Mouse (Mus musculus): ENCODE data around the gene Panx1. TPM values are rescaled to one million over a fixed set of nuclear protein-coding genes. Genes with fewer than 3 reads are reported as not detected.

Gene Panx1
- polyA plus RNA-seq, 1 experiment from 2014 or later = 20.5 TPM

GRCm38 (mm10) chr9:15015223-15015956 is 29.9 kb downstream of the Panx1 start:
- H3K27me3 ChIP-seq (ENCODE audit: control insufficient read depth, insufficient read depth, low read length) = 0 out of 2 replicates have a peak, but pooled peaks cover 5% of the 10 kb centered on the region
- ATAC-seq (replicated peaks; ENCODE audit: extremely low read depth, insufficient read depth, low FRiP score) = no peak
- no peaks in the 10 kb centered on the region for H3K9me3 ChIP-seq (replicated peaks; ENCODE audit: control insufficient read depth, low read length)
- no peak overlapping the region for H3K27ac ChIP-seq (ENCODE audit: low read length)
- no peak overlapping the region for H3K9ac ChIP-seq (ENCODE audit: low read length)
- 56% methylated on average over 7 of the region's 7 CpGs for WGBS
- H3K4me2 ChIP-seq (ENCODE audit: low read depth, low read length) = no peak overlapping the region
- no peaks in the 10 kb centered on the region for H3K4me1 ChIP-seq (ENCODE audit: control insufficient read depth, insufficient read depth, low read length)
- H3K36me3 ChIP-seq (ENCODE audit: control insufficient read depth, insufficient read depth) = no peaks in the 10 kb centered on the region
- H3K4me3 ChIP-seq (ENCODE audit: low read length) = no peak overlapping the region

GRCm38 (mm10) chr9:15007566-15007965 is 37.7 kb downstream of the Panx1 start:
- no peaks in the 10 kb centered on the region; the same call in 1 of the 2 replicates for H3K4me1 ChIP-seq (ENCODE audit: control insufficient read depth, insufficient read depth, low read length)
- H3K4me3 ChIP-seq (ENCODE audit: low read length) = no peak overlapping the region
- peaks cover 6% of the 10 kb centered on the region; the same call in 1 of the 2 replicates for H3K36me3 ChIP-seq (ENCODE audit: control insufficient read depth, insufficient read depth)
- ATAC-seq (replicated peaks; ENCODE audit: extremely low read depth, insufficient read depth, low FRiP score) = no peak
- no peak overlapping the region for H3K9ac ChIP-seq (ENCODE audit: low read length)
- WGBS = 75% methylated on average over 14 of the region's 14 CpGs
- H3K27me3 ChIP-seq (ENCODE audit: control insufficient read depth, insufficient read depth, low read length) = peaks cover 8% of the 10 kb centered on the region
- no peak overlapping the region for H3K4me2 ChIP-seq (ENCODE audit: low read depth, low read length)
- no peak overlapping the region for H3K27ac ChIP-seq (ENCODE audit: low read length)
- no peaks in the 10 kb centered on the region for H3K9me3 ChIP-seq (replicated peaks; ENCODE audit: control insufficient read depth, low read length)

GRCm38 (mm10) chr9:15004298-15004685 is 41.0 kb downstream of the Panx1 start:
- peaks cover 4% of the 10 kb centered on the region for H3K27me3 ChIP-seq (ENCODE audit: control insufficient read depth, insufficient read depth, low read length)
- H3K4me3 ChIP-seq (ENCODE audit: low read length) = no peak overlapping the region
- no peaks in the 10 kb centered on the region; the same call in 1 of the 2 replicates for H3K4me1 ChIP-seq (ENCODE audit: control insufficient read depth, insufficient read depth, low read length)
- H3K4me2 ChIP-seq (ENCODE audit: low read depth, low read length) = no peak overlapping the region
- H3K27ac ChIP-seq (ENCODE audit: low read length) = no peak overlapping the region
- peaks cover 4% of the 10 kb centered on the region; the same call in 1 of the 2 replicates for H3K36me3 ChIP-seq (ENCODE audit: control insufficient read depth, insufficient read depth)
- H3K9ac ChIP-seq (ENCODE audit: low read length) = no peak overlapping the region
- ATAC-seq (replicated peaks; ENCODE audit: extremely low read depth, insufficient read depth, low FRiP score) = no peak
- 62% methylated on average over 9 of the region's 9 CpGs for WGBS
- no peaks in the 10 kb centered on the region for H3K9me3 ChIP-seq (replicated peaks; ENCODE audit: control insufficient read depth, low read length)

- Histone ChIP-seq H3K4me1 (ENCODE audit: control insufficient read depth, insufficient read depth, low read length) (no peaks in the 10 kb centered on the region; the same call in 1 of the 2 replicates), H3K4me3 (ENCODE audit: low read length) (no peak overlapping the region), H3K36me3 (ENCODE audit: control insufficient read depth, insufficient read depth) (peaks cover 4% of the 10 kb centered on the region; the same call in 1 of the 2 replicates), H3K27me3 (ENCODE audit: control insufficient read depth, insufficient read depth, low read length) (peaks cover 4% of the 10 kb centered on the region; the same call in 1 of the 2 replicates), H3K9ac (ENCODE audit: low read length) (no peak overlapping the region), H3K27ac (ENCODE audit: low read length) (no peak overlapping the region), H3K4me2 (ENCODE audit: low read depth, low read length) (no peak overlapping the region), H3K9me3 (replicated peaks; ENCODE audit: control insufficient read depth, low read length) (no peaks in the 10 kb centered on the region)
- WGBS = 60% methylated on average over 10 of the region's 10 CpGs
- no peak for ATAC-seq (replicated peaks; ENCODE audit: extremely low read depth, insufficient read depth, low FRiP score)
Measured at GRCm38 (mm10) chr9:15003676-15004297, 41.5 kb downstream of the Panx1 start.

GRCm38 (mm10) chr9:15002995-15003613 is 42.2 kb downstream of the Panx1 start:
- Histone ChIP-seq H3K4me2 (ENCODE audit: low read depth, low read length) (no peak overlapping the region), H3K9ac (ENCODE audit: low read length) (no peak overlapping the region), H3K36me3 (ENCODE audit: control insufficient read depth, insufficient read depth) (peaks cover 4% of the 10 kb centered on the region; the same call in 1 of the 2 replicates), H3K4me3 (ENCODE audit: low read length) (no peak overlapping the region), H3K27me3 (ENCODE audit: control insufficient read depth, insufficient read depth, low read length) (peaks cover 4% of the 10 kb centered on the region; the same call in 1 of the 2 replicates), H3K27ac (ENCODE audit: low read length) (no peak overlapping the region), H3K9me3 (replicated peaks; ENCODE audit: control insufficient read depth, low read length) (no peaks in the 10 kb centered on the region), H3K4me1 (ENCODE audit: control insufficient read depth, insufficient read depth, low read length) (no peaks in the 10 kb centered on the region; the same call in 1 of the 2 replicates)
- WGBS = 66% methylated on average over 6 of the region's 6 CpGs
- ATAC-seq (replicated peaks; ENCODE audit: extremely low read depth, insufficient read depth, low FRiP score) = 0 out of 2 replicates have a peak, but pooled peaks have one; percentile 14

GRCm38 (mm10) chr9:14998790-14999189 is 46.5 kb downstream of the Panx1 start:
- H3K27ac ChIP-seq (ENCODE audit: low read length) = no peak overlapping the region
- H3K4me1 ChIP-seq (ENCODE audit: control insufficient read depth, insufficient read depth, low read length) = no peaks in the 10 kb centered on the region; the same call in 1 of the 2 replicates
- no peaks in the 10 kb centered on the region for H3K36me3 ChIP-seq (ENCODE audit: control insufficient read depth, insufficient read depth)
- H3K9ac ChIP-seq (ENCODE audit: low read length) = no peak overlapping the region
- H3K4me3 ChIP-seq (ENCODE audit: low read length) = no peak overlapping the region
- H3K27me3 ChIP-seq (ENCODE audit: control insufficient read depth, insufficient read depth, low read length) = peaks cover 4% of the 10 kb centered on the region; the same call in 1 of the 2 replicates
- no peak overlapping the region for H3K4me2 ChIP-seq (ENCODE audit: low read depth, low read length)
- WGBS = 81% methylated on average over 9 of the region's 9 CpGs
- no peaks in the 10 kb centered on the region for H3K9me3 ChIP-seq (replicated peaks; ENCODE audit: control insufficient read depth, low read length)
- no peak for ATAC-seq (replicated peaks; ENCODE audit: extremely low read depth, insufficient read depth, low FRiP score)

- H3K4me1 ChIP-seq (ENCODE audit: control insufficient read depth, insufficient read depth, low read length) = no peaks in the 10 kb centered on the region
- no peak overlapping the region for H3K4me3 ChIP-seq (ENCODE audit: low read length)
- no peak overlapping the region for H3K4me2 ChIP-seq (ENCODE audit: low read depth, low read length)
- H3K36me3 ChIP-seq (ENCODE audit: control insufficient read depth, insufficient read depth) = no peaks in the 10 kb centered on the region
- ATAC-seq (replicated peaks; ENCODE audit: extremely low read depth, insufficient read depth, low FRiP score) = no peak
- H3K9ac ChIP-seq (ENCODE audit: low read length) = no peak overlapping the region
- H3K27ac ChIP-seq (ENCODE audit: low read length) = no peak overlapping the region
- H3K9me3 ChIP-seq (replicated peaks; ENCODE audit: control insufficient read depth, low read length) = no peaks in the 10 kb centered on the region
- WGBS = 73% methylated on average over 11 of the region's 11 CpGs
- H3K27me3 ChIP-seq (ENCODE audit: control insufficient read depth, insufficient read depth, low read length) = peaks cover 4% of the 10 kb centered on the region; the same call in 1 of the 2 replicates
Measured at GRCm38 (mm10) chr9:14997271-14998055, 47.8 kb downstream of the Panx1 start.

GRCm38 (mm10) chr9:14995525-14995924 is 49.8 kb downstream of the Panx1 start:
- ATAC-seq (replicated peaks; ENCODE audit: extremely low read depth, insufficient read depth, low FRiP score) = no peak
- H3K9ac ChIP-seq (ENCODE audit: low read length) = no peak overlapping the region
- no peaks in the 10 kb centered on the region for H3K36me3 ChIP-seq (ENCODE audit: control insufficient read depth, insufficient read depth)
- 52% methylated on average over 1 of the region's 1 CpGs for WGBS
- H3K4me3 ChIP-seq (ENCODE audit: low read length) = no peak overlapping the region
- H3K27me3 ChIP-seq (ENCODE audit: control insufficient read depth, insufficient read depth, low read length) = no peaks in the 10 kb centered on the region; the same call in 1 of the 2 replicates
- H3K4me2 ChIP-seq (ENCODE audit: low read depth, low read length) = no peak overlapping the region
- no peak overlapping the region for H3K27ac ChIP-seq (ENCODE audit: low read length)
- H3K4me1 ChIP-seq (ENCODE audit: control insufficient read depth, insufficient read depth, low read length) = no peaks in the 10 kb centered on the region
- H3K9me3 ChIP-seq (replicated peaks; ENCODE audit: control insufficient read depth, low read length) = no peaks in the 10 kb centered on the region
